15 mouse cellular contexts compared by ENCODE assay signal in genomic region chr3:101880818-101881217, GRCm38 (mm10). TPM values are rescaled to one million over a fixed set of nuclear protein-coding genes. Genes with fewer than 3 reads are reported as not detected.
DNase-seq lines count a peak whose midpoint lies in the region; ATAC-seq and TF ChIP-seq lines count a peak whose summit lies in the region.
"Had no signal": no experiment of that assay in that cellular context is flagged by ENCODE, and none has a peak within 500 bp of the region (broad histone marks: within the 10 kb centered on the region; RNA-seq: fewer than 3 reads in every experiment).

No protein-coding gene starts in this region.

- TF ChIP-seq EP300 in lung, postnatal 0 days (IDR thresholded peaks at IDR 0.05), result no peak

- H3K4me3 ChIP-seq in left cerebral cortex, adult 2 months, result no peak overlapping the region
- H3K4me3 ChIP-seq in ES-E14 (ENCODE audit: insufficient read depth in 1 of 2, low read depth in 1 of 2, low read length in 2 of 2, poor library complexity in 1 of 2, severe bottlenecking in 1 of 2), result no peak overlapping the region
- H3K4me3 ChIP-seq in lung, postnatal 0 days (ENCODE audit: low read depth, low read length), result no peak overlapping the region
- H3K4me3 ChIP-seq: erythroblast, embryonic 14.5 days; hindbrain, embryonic 13.5 days; midbrain, embryonic 13.5 days; neural tube, embryonic 15.5 days had no signal

- no peaks in the 10 kb centered on the region for H3K4me1 ChIP-seq in ES-E14 (ENCODE audit: control insufficient read depth in 2 of 2, insufficient read depth in 2 of 2, low read length in 2 of 2, poor library complexity in 1 of 2)
- H3K4me1 ChIP-seq in lung, postnatal 0 days (ENCODE audit: insufficient read depth, low read depth, low read length), result peaks cover 5% of the 10 kb centered on the region; the same call in 1 of the 2 replicates

- peak; percentile 55 for ATAC-seq in lung, postnatal 0 days
- ATAC-seq: midbrain, embryonic 13.5 days had no signal

- H3K9ac ChIP-seq in ES-E14 (ENCODE audit: insufficient read depth, low read depth, low read length, poor library complexity, severe bottlenecking), result no peak overlapping the region
- H3K9ac ChIP-seq in lung, postnatal 0 days (replicated peaks; ENCODE audit: low read depth), result no peak overlapping the region
- H3K9ac ChIP-seq: hindbrain, embryonic 13.5 days; midbrain, embryonic 13.5 days; neural tube, embryonic 15.5 days had no signal

- no peak overlapping the region for H3K4me2 ChIP-seq in lung, postnatal 0 days (replicated peaks; ENCODE audit: low read depth, low read length)
- H3K4me2 ChIP-seq: hindbrain, embryonic 13.5 days; midbrain, embryonic 13.5 days; neural tube, embryonic 15.5 days had no signal

- DNase-seq in embryo, embryonic 11 days, result peak; percentile 42
- DNase-seq in embryo, embryonic 10.5 days (ENCODE audit: low spot score), result no peak
- DNase-seq in left cerebral cortex, adult 2 months (ENCODE audit: extremely low spot score in 1 of 2, low spot score in 2 of 2), result no peak
- DNase-seq in left cerebral cortex, postnatal 4 days, result no peak
- peak; percentile 7 for DNase-seq in ES-E14 (ENCODE audit: low read depth, low spot score)
- DNase-seq in lung, postnatal 0 days (ENCODE audit: low spot score), result peak; percentile 83
- no peak for DNase-seq in adrenal gland, adult 18-20 months (ENCODE audit: low spot score in 2 of 2)
- no peak for DNase-seq in frontal cortex, adult 2 months (ENCODE audit: extremely low spot score in 1 of 2, low spot score in 1 of 2)
- DNase-seq: adrenal gland, postnatal 14 days; cerebellum, adult 11-12 months; liver had no signal

- peak; percentile 37 for TF ChIP-seq CTCF in left cerebral cortex, adult 2 months (IDR thresholded peaks at IDR 0.05)
- TF ChIP-seq CTCF in lung, postnatal 0 days (IDR thresholded peaks at IDR 0.05), result peak; percentile 74

- intact Hi-C loops in left cerebral cortex, adult 2 months (cut with DNase I), result no loop called here
- intact Hi-C loops in left cerebral cortex, postnatal 4 days (cut with DNase I), result loop anchor here (10.0 kb wide), 1 partner anchor 364 kb away; no protein-coding TSS in a partner anchor

- no peaks in the 10 kb centered on the region for H3K27me3 ChIP-seq in lung, postnatal 0 days (replicated peaks; ENCODE audit: insufficient read depth, low read length)
- H3K27me3 ChIP-seq: hindbrain, embryonic 13.5 days; midbrain, embryonic 13.5 days; neural tube, embryonic 15.5 days had no signal

- WGBS in lung, postnatal 0 days, result 55% methylated on average over 6 of the region's 6 CpGs

- no peaks in the 10 kb centered on the region for H3K9me3 ChIP-seq in ES-E14 (ENCODE audit: control insufficient read depth, insufficient read depth, low read depth, low read length)
- H3K9me3 ChIP-seq in lung, postnatal 0 days (ENCODE audit: low read length), result no peaks in the 10 kb centered on the region
- H3K9me3 ChIP-seq: hindbrain, embryonic 13.5 days; midbrain, embryonic 13.5 days; neural tube, embryonic 15.5 days had no signal

- no peaks in the 10 kb centered on the region for H3K36me3 ChIP-seq in ES-E14 (ENCODE audit: control insufficient read depth, insufficient read depth, low read length, poor library complexity, severe bottlenecking)
- no peaks in the 10 kb centered on the region for H3K36me3 ChIP-seq in lung, postnatal 0 days (ENCODE audit: insufficient read depth, low read length)

- in situ Hi-C loops in ES-E14 (cut with MboI; ENCODE audit: low sequenced_read_pairs in 2 of 2, unreplicated experiment in 2 of 2), result no loop called here

- no peak overlapping the region for H3K27ac ChIP-seq in left cerebral cortex, adult 2 months
- no peak overlapping the region for H3K27ac ChIP-seq in ES-E14 (ENCODE audit: insufficient read depth, low read depth, low read length, poor library complexity, severe bottlenecking)
- no peak overlapping the region for H3K27ac ChIP-seq in lung, postnatal 0 days (ENCODE audit: low read length)
- H3K27ac ChIP-seq: hindbrain, embryonic 13.5 days; midbrain, embryonic 13.5 days; neural tube, embryonic 15.5 days had no signal

TF ChIP-seq in ES-E14, 5 proteins besides CTCF, POLR2A, EP300 and RAD21:
- TF ChIP-seq HCFC1 (IDR thresholded peaks at IDR 0.05; ENCODE audit: borderline replicate concordance, insufficient read depth, low read length) (no peak), CHD2 (IDR thresholded peaks at IDR 0.05; ENCODE audit: low read depth, low read length) (no peak), ZNF384 (IDR thresholded peaks at IDR 0.05; ENCODE audit: low read depth, low read length) (no peak), MAFK (IDR thresholded peaks at IDR 0.05; ENCODE audit: insufficient read depth, low read depth, low read length) (no peak), ZC3H11A (IDR thresholded peaks at IDR 0.05; ENCODE audit: borderline replicate concordance, low read depth, low read length) (no peak)

RNA-seq across cellular contexts. Expression of gene Mab21l3, which starts 32.1 kb away (rescaled TPM):
- under 1 TPM; 0.12 to 0.32 TPM for total RNA-seq in left cerebral cortex, adult 2 months (2021)
- under 1 TPM; 0.16 to 0.28 TPM for total RNA-seq in left cerebral cortex, postnatal 4 days (2021)
- total RNA-seq in ES-E14 (2012; rRNA removed), result 1.9 and 2.7 TPM in 2 replicates
- 0.12 and 0.37 TPM in 2 replicates for polyA plus RNA-seq in lung, postnatal 0 days (2015; fragmentation: Nextera tagmentation; extraction: Ambion mirVana)
- total RNA-seq in adrenal gland, adult 18-20 months (2021), result under 1 TPM; 0.13 to 0.22 TPM
- 0.02 and 0.08 TPM in 2 replicates for polyA plus RNA-seq in frontal cortex, adult 2 months (2012; rRNA removed)
- polyA plus RNA-seq: erythroblast, embryonic 14.5 days had no signal

RNA-seq across cellular contexts. Expression of gene Slc22a15, which starts 43.4 kb away (rescaled TPM):
- 10 to 100 TPM in 1 of 2 experiments, 1 to 10 TPM in 1; 9.2 to 10.0 TPM for total RNA-seq in left cerebral cortex, adult 2 months (2021)
- total RNA-seq in left cerebral cortex, postnatal 4 days (2021), result 10 to 100 TPM; 17.5 to 17.8 TPM
- 0.63 and 0.76 TPM in 2 replicates for total RNA-seq in ES-E14 (2012; rRNA removed)
- 4.2 and 4.5 TPM in 2 replicates for polyA plus RNA-seq in lung, postnatal 0 days (2015; fragmentation: Nextera tagmentation; extraction: Ambion mirVana)
- 1 to 10 TPM; 8.5 to 9.6 TPM for total RNA-seq in adrenal gland, adult 18-20 months (2021)
- polyA plus RNA-seq in frontal cortex, adult 2 months (2012; rRNA removed), result 4.4 and 5.6 TPM in 2 replicates
- polyA plus RNA-seq: erythroblast, embryonic 14.5 days had no signal

Comparison
In these comparisons a context has a peak if more than half of its experiments do, and no peak if none do; other contexts are left out.
1. DNase-seq: peak in embryo, embryonic 11 days (single experiment), ES-E14 (single experiment) and lung, postnatal 0 days (single experiment); none in embryo, embryonic 10.5 days (single experiment), left cerebral cortex, adult 2 months (0 of 2), left cerebral cortex, postnatal 4 days (single experiment), adrenal gland, adult 18-20 months (0 of 2) and frontal cortex, adult 2 months (0 of 2).